Mouse (Mus musculus) E14TG2a.4 (cell line): ENCODE measurements around the gene Foxp4.

Source experiments
- CTCF ChIP-seq: conservative IDR thresholded peaks from 2 replicates; pipeline ENCODE4 v1.5.1; 2014; ENCODE audit warnings: low read length
- NANOG ChIP-seq: IDR thresholded peaks from 2 replicates; pipeline ENCODE4 v1.6.1; 2014; ENCODE audit warnings: borderline replicate concordance, low read length, mixed read lengths

- TF ChIP-seq CTCF (no peak), NANOG (no peak)
Observed at GRCm38 (mm10) chr17:47872311-47873011, 52.0 kb downstream of the Foxp4 start.
